Mouse (Mus musculus) MEL (cell line): ENCODE results near the gene Adal. TPM values are rescaled to one million over a fixed set of nuclear protein-coding genes. Genes with fewer than 3 reads are reported as not detected.
A peak's percentile ranks its signal among the peaks of the same experiment; 100 is the strongest.

ENCODE experiments used
- DNase-seq: peaks from one replicate; pipeline ENCODE4 v3.0.0; 2011; ENCODE audit warnings: low read depth, low spot score
- H3K27ac ChIP-seq: 2 replicates; pipeline ENCODE4 v1.5.1; 2012; ENCODE audit warnings: low read depth, mild to moderate bottlenecking, control low read depth, low read length, moderate library complexity; ENCODE audit not compliant: control insufficient read depth
- H3K27me3 ChIP-seq, 2 experiments: fragments of 150-350 bp in 1 of 2; sonication (generic) in 1 of 2; 2 replicates each; pipeline ENCODE4 v1.6.1; 2012; ENCODE audit warnings: low read length in 2 of 2, mild to moderate bottlenecking in 2 of 2, improper control_type of control experiment in 1 of 2, moderate library complexity in 1 of 2; ENCODE audit not compliant: insufficient read depth in 2 of 2, control insufficient read depth in 1 of 2
- H3K36me3 ChIP-seq, 2 experiments: 2 replicates each; pipeline ENCODE4 v1.6.1; 2012 to 2014; ENCODE audit warnings: low read length in 2 of 2, improper control_type of control experiment in 1 of 2, inconsistent platforms in 1 of 2, mild to moderate bottlenecking in 1 of 2; ENCODE audit not compliant: insufficient read depth in 2 of 2, control insufficient read depth in 1 of 2
- H3K4me1 ChIP-seq, 2 experiments: fragments of 150-350 bp in 1 of 2; sonication (generic) in 1 of 2; 2 replicates each; pipeline ENCODE4 v1.6.1; 2012; ENCODE audit warnings: low read length in 2 of 2, improper control_type of control experiment in 1 of 2, mild to moderate bottlenecking in 1 of 2; ENCODE audit not compliant: insufficient read depth in 2 of 2, control insufficient read depth in 1 of 2
- H3K4me3 ChIP-seq, 2 experiments: fragments of 150-350 bp in 1 of 2; sonication (generic) in 1 of 2; 2 replicates each; pipeline ENCODE4 v1.5.1; 2012; ENCODE audit warnings: low read depth in 2 of 2, low read length in 2 of 2, mild to moderate bottlenecking in 2 of 2, moderate library complexity in 2 of 2, control low read depth in 1 of 2, improper control_type of control experiment in 1 of 2; ENCODE audit not compliant: control insufficient read depth in 1 of 2, insufficient read depth in 1 of 2
- H3K79me2 ChIP-seq: 2 replicates; pipeline ENCODE4 v1.6.1; 2012; ENCODE audit warnings: mild to moderate bottlenecking, low read length, moderate library complexity; ENCODE audit not compliant: control insufficient read depth, poor library complexity, insufficient read depth
- H3K9ac ChIP-seq: 2 replicates; pipeline ENCODE4 v1.6.1; 2012; ENCODE audit warnings: low read depth, mild to moderate bottlenecking, control low read depth, low read length, moderate library complexity; ENCODE audit not compliant: control insufficient read depth, poor library complexity, severe bottlenecking
- H3K9me3 ChIP-seq: fragments of 150-350 bp; sonication (generic); replicated peaks from 2 replicates; pipeline ENCODE4 v1.6.1; 2012; ENCODE audit warnings: mild to moderate bottlenecking, low read length, improper control_type of control experiment, moderate library complexity; ENCODE audit not compliant: insufficient read depth
- CHD2 ChIP-seq: IDR thresholded peaks from 2 replicates; pipeline ENCODE4 v1.6.1; 2011; ENCODE audit warnings: low read length, improper control_type of control experiment
- CTCF ChIP-seq, 3 experiments: IDR thresholded peaks in 2 of 3; conservative IDR thresholded peaks in 1 of 3; 2 replicates each; pipeline ENCODE4 v1.5.1; 2011 to 2012; ENCODE audit warnings: low read length in 3 of 3, low read depth in 2 of 3, mild to moderate bottlenecking in 2 of 3, improper control_type of control experiment in 1 of 3, inconsistent platforms in 1 of 3, mixed read lengths in 1 of 3, moderate library complexity in 1 of 3; ENCODE audit not compliant: control insufficient read depth in 1 of 3, insufficient read depth in 1 of 3, poor library complexity in 1 of 3, severe bottlenecking in 1 of 3
- E2F4 ChIP-seq: IDR thresholded peaks from 2 replicates; pipeline ENCODE4 v1.6.1; 2011; ENCODE audit warnings: low read depth, low read length, improper control_type of control experiment, borderline replicate concordance
- ELF1 ChIP-seq: IDR thresholded peaks from 2 replicates; pipeline ENCODE4 v1.6.1; 2014; ENCODE audit warnings: low read depth, mild to moderate bottlenecking, inconsistent platforms, low read length, improper control_type of control experiment, moderate library complexity
- ETS1 ChIP-seq: IDR thresholded peaks from 2 replicates; pipeline ENCODE4 v1.6.1; 2012; ENCODE audit warnings: low read depth, mild to moderate bottlenecking, inconsistent platforms, low read length, improper control_type of control experiment, moderate library complexity
- HCFC1 ChIP-seq: IDR thresholded peaks from 2 replicates; pipeline ENCODE4 v1.6.1; 2012; ENCODE audit warnings: low read depth, mild to moderate bottlenecking, inconsistent platforms, low read length, improper control_type of control experiment, moderate library complexity
- JUND ChIP-seq: IDR thresholded peaks from 2 replicates; pipeline ENCODE4 v1.6.1; 2011; ENCODE audit warnings: low read depth, mild to moderate bottlenecking, improper control_type of control experiment, low read length
- KAT2A ChIP-seq: conservative IDR thresholded peaks from 2 replicates; pipeline ENCODE4 v1.6.1; 2012; ENCODE audit warnings: low read depth, low read length, improper control_type of control experiment, inconsistent platforms
- MAZ ChIP-seq: IDR thresholded peaks from 2 replicates; pipeline ENCODE4 v1.6.1; 2012; ENCODE audit warnings: low read depth, mild to moderate bottlenecking, inconsistent platforms, low read length, improper control_type of control experiment
- NRF1 ChIP-seq: IDR thresholded peaks from 2 replicates; pipeline ENCODE4 v1.6.1; 2014; ENCODE audit warnings: low read depth, mild to moderate bottlenecking, inconsistent platforms, low read length, improper control_type of control experiment, moderate library complexity; ENCODE audit not compliant: poor library complexity, insufficient read depth, severe bottlenecking
- POLR2AphosphoS2 ChIP-seq: IDR thresholded peaks from 2 replicates; pipeline ENCODE4 v1.6.1; 2011; ENCODE audit warnings: low read length, improper control_type of control experiment
- RAD21 ChIP-seq: IDR thresholded peaks from 2 replicates; pipeline ENCODE4 v1.6.1; 2011; ENCODE audit warnings: mild to moderate bottlenecking, low read depth, low read length, improper control_type of control experiment
- RCOR1 ChIP-seq: IDR thresholded peaks from 2 replicates; pipeline ENCODE4 v1.6.1; 2012; ENCODE audit warnings: low read depth, mild to moderate bottlenecking, inconsistent platforms, low read length, improper control_type of control experiment
- SIN3A ChIP-seq: IDR thresholded peaks from 2 replicates; pipeline ENCODE4 v1.6.1; 2012; ENCODE audit warnings: low read length, improper control_type of control experiment, inconsistent platforms
- SMC3 ChIP-seq: IDR thresholded peaks from 2 replicates; pipeline ENCODE4 v1.6.1; 2011; ENCODE audit warnings: low read depth, low read length, improper control_type of control experiment
- TAL1 ChIP-seq: IDR thresholded peaks from 2 replicates; pipeline ENCODE4 v1.6.1; 2012; ENCODE audit warnings: mild to moderate bottlenecking, inconsistent platforms, low read length, moderate library complexity, mixed read lengths
- USF1 ChIP-seq: IDR thresholded peaks from 2 replicates; pipeline ENCODE4 v1.6.1; 2014; ENCODE audit warnings: low read depth, mild to moderate bottlenecking, inconsistent platforms, low read length, improper control_type of control experiment, moderate library complexity
- ZC3H11A ChIP-seq: IDR thresholded peaks from 2 replicates; pipeline ENCODE4 v1.6.1; 2012; ENCODE audit warnings: low read depth, mild to moderate bottlenecking, inconsistent platforms, low read length, improper control_type of control experiment
- polyA plus RNA-seq, 2 experiments: library from polyadenylated mRNA; stranded (reverse) in 1 of 2; unstranded in 1 of 2; fragments of >175 nt in 1 of 2; fragments of >200 nt in 1 of 2; gene quantifications; 2 replicates each; pipeline versions ENCODE4 v1.2.1 to v1.2.4; 2012; ENCODE audit warnings: low replicate concordance in 2 of 2, low read depth in 1 of 2; ENCODE audit not compliant: insufficient read length in 2 of 2, insufficient read depth in 1 of 2, missing spikeins in 1 of 2
- total RNA-seq: library from RNA; depleted of rRNA; stranded (reverse); fragments of 300-350 nt; gene quantifications from 2 replicates; pipeline ENCODE4 v1.2.3, GENCODE M21; 2012

The Adal gene
- total and polyA plus RNA-seq, 3 experiments: 10.8 to 101 (median 12.1) TPM

- TF ChIP-seq USF1 (no peak), CTCF (IDR thresholded peaks at IDR 0.05 in 2 of 3, conservative IDR thresholded peaks at IDR 0.05 in 1 of 3; ENCODE audit: control insufficient read depth in 1 of 3, insufficient read depth in 1 of 3, low read depth in 2 of 3, low read length in 3 of 3, poor library complexity in 1 of 3, severe bottlenecking in 1 of 3) (no peak), HCFC1 (peak; percentile 79), CHD2 (peak; percentile 71), RCOR1 (no peak; the same call in 1 of the 2 replicates)
- TF ChIP-seq, all 39 proteins: peak for 14
These were observed at the start of gene Adal, which contains the start of gene Lcmt2 (continued) for GRCm38 (mm10) chr2:121140018-121140882.

- TF ChIP-seq JUND (0 out of 2 replicates have a peak, but pooled peaks have one; percentile 18), CHD2 (no peak), SIN3A (peak; percentile 38; the same call in 1 of the 2 replicates), CTCF (IDR thresholded peaks at IDR 0.05 in 2 of 3, conservative IDR thresholded peaks at IDR 0.05 in 1 of 3; ENCODE audit: control insufficient read depth in 1 of 3, insufficient read depth in 1 of 3, low read depth in 2 of 3, low read length in 3 of 3, poor library complexity in 1 of 3, severe bottlenecking in 1 of 3) (peak; percentile 68 to 91 (median 76)), SMC3 (peak; percentile 91), E2F4 (no peak), ELF1 (no peak), KAT2A (no peak), TAL1 (no peak), MAZ (no peak), ETS1 (no peak), POLR2AphosphoS2 (no peak), NRF1 (no peak), RAD21 (peak; percentile 93), RCOR1 (peak; percentile 40; the same call in 1 of the 2 replicates), ZC3H11A (peak; percentile 95), USF1 (no peak)
- TF ChIP-seq, all 39 proteins: peak for 7
These were observed 38.2 kb upstream of the Adal start for GRCm38 (mm10) chr2:121102051-121102450.

More at GRCm38 (mm10) chr2:121102051-121102450, 38.2 kb upstream of the Adal start:
- Histone ChIP-seq H3K4me1 (no peaks in the 10 kb centered on the region), H3K27me3 (no peaks in the 10 kb centered on the region; a peak in 2 of 4 replicates), H3K79me2 (no peaks in the 10 kb centered on the region), H3K4me3 (peak overlapping the region in 1 of 2 experiments; percentile 17; a peak in 3 of 4 replicates), H3K9ac (no peak overlapping the region), H3K27ac (no peak overlapping the region), H3K36me3 (no peaks in the 10 kb centered on the region), H3K9me3 (no peaks in the 10 kb centered on the region)
- peak; percentile 86 for DNase-seq
